Mouse (Mus musculus): Measurements from ENCODE around the gene Ndufaf3.

DNA sequence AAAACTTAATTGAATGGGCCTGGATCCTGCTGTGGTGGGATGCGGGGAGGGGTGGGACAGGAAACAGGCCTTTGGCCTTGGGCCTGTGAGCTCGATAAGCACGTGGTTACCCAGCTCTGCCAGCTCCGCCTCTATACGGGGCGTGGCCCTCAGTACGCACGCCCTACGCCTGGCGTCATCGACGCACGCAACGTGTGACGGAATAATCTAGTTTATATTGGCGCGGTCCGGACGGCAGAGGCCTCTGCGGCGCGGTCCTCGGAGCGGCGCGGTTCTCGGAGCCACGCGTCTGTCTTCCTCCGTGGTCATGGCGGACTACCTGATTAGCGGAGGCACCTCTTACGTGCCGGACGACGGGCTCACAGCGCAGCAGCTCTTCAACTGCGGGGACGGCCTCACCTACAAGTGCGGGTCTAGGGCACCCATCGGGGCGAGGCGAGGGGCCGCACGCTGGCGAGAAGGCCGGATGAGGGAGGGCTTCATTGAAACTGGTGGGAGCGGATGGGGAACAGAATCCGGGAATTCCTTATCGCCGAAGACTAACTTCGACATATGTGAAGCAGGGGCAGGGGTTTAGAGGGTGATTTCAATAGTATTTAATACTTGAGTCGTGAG is 6.9 kb downstream of the Ndufaf3 start, which contains the start of gene Impdh2:
- peak; percentile 60 for TF ChIP-seq EP300 (optimal IDR thresholded peaks at IDR 0.05)
- TF ChIP-seq CTCF (IDR thresholded peaks at IDR 0.05; ENCODE audit: low read depth): peak; percentile 39

All from stomach, postnatal 0 days (tissue).